Mouse (Mus musculus) heart, adult 2 months (tissue): ENCODE results near the gene Pcbp4.
A peak's percentile ranks its signal among the peaks of the same experiment; 100 is the strongest.

ENCODE experiments used
- CTCF ChIP-seq: fragments of 200-600 bp; IDR thresholded peaks from 2 replicates; pipeline ENCODE4 v1.8.1; 2022; ENCODE audit warnings: antibody characterized with exemption, mild to moderate bottlenecking, moderate library complexity
- EP300 ChIP-seq: fragments of 200-500 bp; IDR thresholded peaks from 2 replicates; pipeline ENCODE4 v1.6.1; 2011; ENCODE audit warnings: low read depth, low read length, control low read depth; ENCODE audit not compliant: insufficient read depth
- POLR2A ChIP-seq: fragments of 200-500 bp; IDR thresholded peaks from 2 replicates; pipeline ENCODE4 v1.6.1; 2011; ENCODE audit warnings: mild to moderate bottlenecking, low read depth, low read length, control low read depth; ENCODE audit not compliant: insufficient read depth

- TF ChIP-seq EP300 (no peak), CTCF (peak; percentile 68), POLR2A (0 out of 2 replicates have a peak, but pooled peaks have one; percentile 41)
Measured at GRCm38 (mm10) chr9:106417841-106418625, 35.1 kb upstream of the Pcbp4 start.
